Mouse (Mus musculus) neural tube, embryonic 10.5 days (tissue): Measurements from ENCODE around the gene Rhbdd1.

Source experiments
- DNase-seq: peaks from one replicate; pipeline ENCODE4 v3.0.0-alpha.2; 2017; ENCODE audit warnings: low spot score; ENCODE audit errors: extremely low spot score

The Rhbdd1 gene

DNA sequence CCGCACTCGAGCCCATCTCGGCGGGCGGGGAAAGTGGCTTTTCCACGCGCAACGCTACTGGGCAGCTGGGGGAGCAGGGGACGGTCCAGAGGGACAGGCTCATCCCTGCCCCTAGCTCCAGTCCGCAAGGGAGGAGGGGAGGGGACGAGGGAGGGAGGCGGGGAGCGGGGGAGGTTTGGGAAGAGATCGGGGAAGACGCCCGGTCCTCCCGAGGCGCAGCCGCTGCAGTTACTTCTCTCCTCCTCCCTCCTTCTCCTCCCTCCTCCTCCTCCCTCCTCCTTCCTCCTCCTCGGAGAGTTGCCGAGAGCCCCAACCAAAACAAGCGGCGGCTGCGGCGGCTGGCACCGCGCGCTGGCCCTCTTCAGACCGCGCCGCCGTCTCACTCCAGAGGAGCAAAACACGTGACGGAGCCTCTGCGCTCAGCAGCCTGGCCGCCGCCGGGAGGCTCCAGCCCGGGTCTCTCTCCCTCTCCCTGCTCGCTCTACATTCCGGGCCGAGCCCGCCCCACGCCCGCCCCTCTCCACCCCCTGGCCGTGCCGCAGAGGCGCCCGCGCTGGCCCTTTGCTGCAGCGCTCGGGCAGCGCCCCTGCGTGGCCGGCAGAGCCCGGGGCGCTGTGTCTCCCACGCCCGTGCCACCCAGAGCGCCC is 25.0 kb upstream of the Rhbdd1 start, which contains the start of gene Irs1:
Gene Irs1 (minus strand): TSS at position 266 of the 647 bp plus-strand sequence.
- peak; percentile 91 for DNase-seq

DNA sequence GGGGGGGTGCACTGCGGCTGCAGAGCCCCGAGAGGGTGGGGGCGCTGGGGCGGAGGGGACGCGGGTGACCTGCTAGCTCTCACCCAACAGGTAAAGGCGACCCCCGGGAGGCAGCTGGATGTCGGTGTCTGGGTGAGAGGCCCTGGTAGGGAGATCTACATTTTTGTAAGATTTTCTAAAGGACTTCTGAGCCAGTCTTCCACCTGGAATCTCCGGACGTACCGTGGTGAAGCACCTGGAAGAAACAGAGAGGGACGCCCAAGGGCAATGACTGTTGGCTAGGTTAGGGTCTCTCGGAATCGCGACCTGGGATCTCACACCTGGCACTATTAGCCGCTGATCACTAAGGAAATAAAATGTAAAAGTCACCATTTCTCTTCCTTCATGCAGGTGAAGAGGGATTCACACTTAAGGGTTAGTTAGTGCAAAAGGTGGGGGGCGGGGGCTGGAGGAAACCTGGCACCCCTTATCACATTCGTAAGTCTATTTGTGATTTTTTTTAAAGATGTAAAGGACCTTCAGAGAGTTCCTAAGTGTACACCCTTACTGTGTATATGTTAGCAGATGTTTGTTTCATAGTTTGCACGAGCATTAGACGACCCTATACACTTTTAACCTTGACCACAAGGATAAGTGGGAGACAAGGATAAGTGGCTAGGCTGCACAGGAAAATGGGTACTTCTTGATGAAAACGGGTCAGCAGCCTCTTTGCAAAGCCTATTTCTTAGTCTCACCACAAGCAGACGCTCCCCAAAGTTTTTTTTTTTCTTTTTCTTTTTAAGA is 24.1 kb upstream of the Rhbdd1 start:
- no peak for DNase-seq

DNA sequence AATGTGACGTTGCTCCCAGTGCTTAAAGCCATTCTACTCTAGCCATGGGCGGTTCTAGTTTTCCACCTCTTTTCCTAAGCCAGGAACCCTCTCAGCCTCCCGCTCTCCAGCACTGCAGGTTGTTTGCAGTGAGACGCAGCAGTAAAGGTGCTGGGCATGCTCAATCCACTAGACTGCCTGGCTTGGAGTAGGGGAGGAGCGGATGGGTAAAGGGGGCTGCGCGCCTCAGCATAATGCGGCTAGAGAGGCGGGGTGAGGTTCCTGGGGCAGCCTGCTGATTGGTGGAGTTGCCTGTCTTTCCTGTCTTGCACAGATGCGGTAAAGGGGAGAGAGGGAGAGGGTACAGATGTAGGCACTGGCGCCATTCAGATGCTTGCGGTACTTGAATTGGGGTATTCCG is 23.5 kb upstream of the Rhbdd1 start:
- DNase-seq = peak; percentile 81

DNA sequence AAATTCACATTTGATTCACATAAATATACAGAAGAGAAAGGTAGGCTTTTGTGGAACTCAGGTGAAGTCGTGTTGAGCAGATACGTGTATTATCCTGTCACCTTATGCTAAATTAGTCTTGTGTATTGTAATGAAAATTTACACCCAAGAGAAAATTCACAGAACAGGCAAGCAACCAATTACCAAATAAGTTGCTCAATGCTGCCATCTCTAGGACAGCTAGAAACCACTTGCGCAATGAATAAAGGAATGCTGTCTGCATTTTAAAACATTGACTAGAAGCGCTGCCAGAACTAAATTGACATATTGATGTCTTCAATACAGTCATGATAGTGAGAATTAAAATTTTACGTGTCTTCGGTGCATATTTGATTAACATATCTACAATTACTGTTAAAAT is 22.1 kb upstream of the Rhbdd1 start:
- DNase-seq = no peak

DNA sequence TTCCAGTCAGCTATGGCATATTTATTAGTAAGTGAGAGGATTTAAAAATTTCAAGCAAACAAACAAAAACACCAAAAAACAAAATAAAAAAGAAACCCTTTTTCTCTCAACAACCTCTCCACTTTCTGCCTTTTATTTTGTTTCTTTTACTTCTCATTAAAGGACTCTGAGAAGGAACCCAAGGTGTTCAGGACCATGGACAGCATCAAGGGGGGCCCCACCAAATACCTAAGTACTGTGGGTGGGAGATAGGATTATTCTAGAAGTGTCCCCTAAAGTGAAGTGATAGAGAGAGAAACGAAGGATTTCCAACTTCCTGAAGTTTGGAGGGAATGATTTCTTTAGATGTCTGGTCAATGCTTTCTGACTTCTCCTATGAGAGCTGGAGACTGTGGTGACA is 17.7 kb upstream of the Rhbdd1 start:
- no peak for DNase-seq

DNA sequence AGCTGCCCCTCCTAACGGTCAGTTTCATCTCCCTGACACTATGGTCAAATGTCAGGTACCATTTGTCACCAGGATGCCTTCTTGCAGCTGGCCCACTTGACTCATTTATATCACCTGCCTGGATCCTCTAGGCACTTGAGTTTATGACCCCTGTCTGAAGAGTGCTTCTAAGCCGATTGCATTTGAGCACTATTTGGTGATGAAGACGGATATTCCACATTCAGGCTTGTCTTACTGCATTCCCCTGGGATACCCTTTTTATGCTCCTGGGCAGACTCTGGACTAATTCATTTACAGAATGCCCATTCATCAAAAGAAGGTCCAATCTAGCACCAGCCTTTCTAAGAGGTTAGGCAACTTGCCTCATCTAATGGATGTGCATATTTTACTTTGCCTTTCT is 11.8 kb upstream of the Rhbdd1 start:
- no peak for DNase-seq

DNA sequence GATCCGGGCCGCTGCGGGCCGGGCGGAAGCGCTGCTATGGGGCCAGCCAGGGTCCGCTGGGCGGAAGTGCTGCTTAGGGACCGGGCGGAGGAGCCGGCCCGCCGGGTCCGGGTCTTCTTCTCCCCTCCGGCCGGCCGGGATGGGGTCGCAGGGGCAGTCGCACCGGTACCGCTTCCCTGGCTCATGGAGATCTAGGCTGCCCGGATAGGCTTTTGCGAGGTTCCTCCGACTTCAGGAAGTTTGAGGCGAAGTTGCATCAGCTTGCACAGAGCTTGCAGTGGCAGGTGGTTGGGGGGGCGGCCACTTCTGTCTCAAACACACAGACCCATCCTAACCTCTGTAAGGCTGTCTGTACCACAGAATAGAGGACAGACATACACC is 484 bp downstream of the Rhbdd1 start:
- no peak for DNase-seq

DNA sequence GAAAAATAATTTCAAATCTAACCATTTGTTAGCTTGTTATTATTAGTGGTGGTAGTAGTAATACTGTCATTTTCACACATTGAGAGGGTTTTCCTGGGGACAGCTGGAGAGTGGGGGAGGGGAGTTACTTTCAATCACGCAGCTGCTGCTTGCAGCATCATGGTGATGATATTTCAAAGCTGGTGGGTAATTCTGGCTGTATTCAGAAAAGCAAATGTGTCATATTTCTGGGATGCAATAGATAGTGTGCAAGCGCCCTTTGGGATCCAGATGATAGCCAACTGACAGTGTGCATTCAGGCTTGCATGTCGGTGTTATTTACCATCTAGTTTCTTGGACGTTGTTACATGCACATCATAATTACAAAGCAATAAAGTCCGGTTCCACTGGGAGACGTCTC is 4.2 kb downstream of the Rhbdd1 start:
- DNase-seq = peak; percentile 22

DNA sequence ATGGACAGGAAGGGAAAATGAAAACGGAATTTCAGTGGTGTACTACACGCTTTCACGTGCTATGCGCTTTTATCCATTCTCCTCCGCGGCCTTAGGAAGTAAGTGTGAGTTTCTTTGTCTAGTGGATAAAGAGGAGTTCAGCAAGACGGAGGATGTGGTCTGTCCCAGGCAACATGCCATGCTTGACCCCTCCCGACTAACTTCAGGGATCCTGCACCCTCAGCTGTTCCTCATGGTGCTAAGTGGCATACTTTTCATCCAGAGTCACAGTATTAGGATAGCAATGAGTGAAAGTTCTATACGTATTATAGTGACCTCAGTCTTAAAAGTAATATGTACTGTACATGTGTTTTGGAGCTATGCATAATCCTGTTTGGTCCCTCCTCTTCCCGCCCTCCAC is 4.6 kb downstream of the Rhbdd1 start:
- no peak for DNase-seq

DNA sequence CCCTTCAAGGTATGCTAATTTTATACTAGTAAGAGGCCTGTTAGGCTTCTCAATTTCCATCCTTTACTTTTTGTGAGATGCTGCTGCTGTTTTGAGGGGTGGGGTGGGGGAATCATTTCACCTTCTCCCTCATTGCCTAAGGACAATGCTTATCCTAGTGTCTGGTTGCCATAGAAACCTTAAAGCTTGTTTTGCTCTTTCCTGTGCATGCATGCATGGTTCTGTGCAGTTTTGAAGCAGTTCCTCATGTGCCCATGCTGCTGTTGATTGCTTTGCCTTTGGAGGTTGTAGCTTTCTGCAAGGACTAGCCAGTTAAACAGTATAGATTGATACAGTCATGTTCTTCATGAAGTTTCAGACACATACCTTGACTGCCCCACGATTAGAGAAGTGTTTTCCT is 5.2 kb downstream of the Rhbdd1 start:
- no peak for DNase-seq

DNA sequence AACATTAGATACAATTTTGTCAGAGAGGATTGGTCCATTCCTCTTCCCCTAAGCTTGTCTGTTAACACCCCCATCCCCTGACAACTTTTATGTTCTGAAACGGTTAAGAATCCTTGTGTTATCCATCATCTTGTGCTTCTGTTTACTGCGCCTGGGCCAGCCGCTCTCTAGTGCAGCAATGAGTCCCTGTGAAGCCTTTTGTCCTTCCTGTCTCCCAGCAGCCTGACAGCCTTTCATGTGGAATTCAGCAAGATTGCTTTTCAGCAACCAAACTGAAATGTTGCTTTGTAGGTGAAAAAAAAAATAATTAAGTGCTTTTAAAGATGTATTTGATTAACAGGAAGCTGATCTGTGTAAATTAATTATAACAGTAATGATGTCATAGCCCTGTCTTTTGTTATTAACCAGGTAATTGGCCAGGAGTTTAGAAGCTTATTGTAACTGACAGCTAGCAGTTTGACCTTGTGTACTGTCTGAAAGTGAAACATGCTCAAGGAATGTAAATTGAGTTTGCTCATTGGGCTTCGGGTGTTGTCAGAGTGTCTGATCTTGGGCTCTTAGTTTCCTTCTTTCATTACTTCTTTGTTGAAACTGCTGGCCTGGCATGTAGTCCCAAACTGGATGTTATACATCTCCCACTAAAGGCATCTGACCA is 8.0 kb downstream of the Rhbdd1 start:
- no peak for DNase-seq

DNA sequence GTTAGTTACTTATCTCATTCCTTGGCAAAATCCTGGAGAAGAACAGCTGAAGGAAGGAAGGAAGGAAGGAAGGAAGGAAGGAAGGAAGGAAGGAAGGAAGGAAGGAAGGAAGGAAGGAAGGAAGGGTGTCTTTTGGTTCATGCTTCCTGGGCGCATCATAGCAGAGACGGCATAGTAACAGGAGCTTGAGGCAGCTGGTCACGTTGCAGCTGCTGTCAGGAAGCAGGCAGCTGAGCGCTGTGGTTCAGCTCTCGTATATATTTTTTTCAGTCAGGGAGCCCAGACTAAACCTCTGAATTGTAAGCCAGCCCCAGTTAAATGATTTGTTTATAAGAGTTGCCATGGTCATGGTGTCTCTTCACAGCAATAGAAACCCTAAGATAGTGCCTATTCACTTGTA is 9.9 kb downstream of the Rhbdd1 start:
- no peak for DNase-seq

DNA sequence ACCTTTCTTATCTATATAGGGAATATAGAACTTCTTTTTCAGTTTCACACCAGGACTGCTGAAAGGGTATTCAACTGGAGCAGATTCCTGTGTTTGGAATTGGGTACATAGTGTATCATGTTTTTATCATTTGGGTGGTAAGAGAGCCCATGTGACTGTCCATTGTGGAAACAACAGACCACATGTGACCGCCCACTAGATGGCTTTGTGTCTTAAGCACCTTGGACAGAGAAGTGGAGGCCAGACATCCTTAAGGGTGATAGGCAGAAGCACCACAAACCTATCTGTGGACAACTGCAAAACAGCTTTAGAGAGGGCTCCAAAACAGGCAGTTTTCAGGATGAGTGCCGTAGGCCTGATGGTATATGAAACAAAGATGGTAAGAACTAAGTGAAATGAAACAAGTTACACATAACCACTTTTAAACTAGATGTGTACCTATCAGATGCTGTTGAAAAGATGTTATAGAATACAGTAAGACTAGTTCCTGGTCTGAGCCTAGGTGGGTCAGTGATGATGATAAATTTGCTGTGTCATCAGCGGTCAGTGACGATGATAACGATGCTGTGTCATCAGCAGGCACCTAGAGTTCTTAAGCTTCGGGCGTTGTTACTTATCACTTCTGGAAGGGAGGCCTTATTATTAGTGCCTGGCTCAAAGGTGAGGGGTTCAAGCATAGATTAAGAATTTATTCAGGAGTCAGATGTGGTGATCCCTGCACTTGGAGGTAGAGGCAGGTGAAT is 12.0 kb downstream of the Rhbdd1 start:
- DNase-seq = no peak

DNA sequence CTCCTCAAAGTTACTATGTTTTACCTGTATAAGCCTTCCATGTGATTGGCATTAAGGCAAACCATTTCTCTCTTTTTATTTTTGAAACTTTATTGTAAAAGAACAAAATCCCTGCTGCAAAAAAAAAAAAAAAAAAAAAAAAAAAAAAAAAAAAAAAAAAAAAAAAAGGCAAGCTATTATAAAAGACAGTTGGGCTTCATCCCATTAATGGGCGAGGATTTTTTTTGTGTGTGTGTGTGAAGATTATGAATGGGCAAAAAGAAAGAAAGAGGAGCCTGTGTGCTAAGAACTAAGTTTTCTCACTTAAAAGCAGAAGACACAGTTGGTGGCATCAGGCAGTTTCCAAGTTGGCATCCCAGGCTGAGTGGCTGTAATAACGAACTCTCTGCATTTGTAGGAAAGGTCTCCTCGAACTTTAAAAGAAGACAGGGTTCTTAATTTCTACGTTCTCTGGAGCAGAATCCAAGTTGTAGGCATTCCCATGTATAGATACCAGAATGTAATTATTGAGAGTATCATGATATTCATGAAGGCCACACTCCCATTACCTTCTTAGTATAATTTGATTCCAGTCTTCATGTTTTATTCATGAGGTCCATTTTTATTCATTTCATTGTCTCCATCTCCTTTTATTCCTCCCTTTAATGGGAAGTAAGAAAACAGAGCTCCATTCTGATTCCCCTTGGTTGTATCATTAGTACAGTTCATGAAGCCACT is 13.1 kb downstream of the Rhbdd1 start:
- no peak for DNase-seq

DNA sequence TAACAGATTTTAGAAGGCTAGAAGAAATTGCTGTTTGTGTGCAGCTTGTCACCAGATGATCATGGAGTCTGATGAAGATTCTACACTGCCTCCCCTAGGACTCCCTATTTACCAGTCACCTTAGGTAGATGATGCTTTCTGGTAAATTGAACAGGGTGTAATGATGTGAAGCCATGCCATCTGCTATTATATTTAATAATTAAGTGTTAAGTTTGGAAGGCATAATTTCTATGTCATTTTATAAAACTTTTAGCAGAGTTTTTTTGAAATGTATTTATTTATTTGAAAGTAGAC is 13.6 kb downstream of the Rhbdd1 start:
- no peak for DNase-seq

DNA sequence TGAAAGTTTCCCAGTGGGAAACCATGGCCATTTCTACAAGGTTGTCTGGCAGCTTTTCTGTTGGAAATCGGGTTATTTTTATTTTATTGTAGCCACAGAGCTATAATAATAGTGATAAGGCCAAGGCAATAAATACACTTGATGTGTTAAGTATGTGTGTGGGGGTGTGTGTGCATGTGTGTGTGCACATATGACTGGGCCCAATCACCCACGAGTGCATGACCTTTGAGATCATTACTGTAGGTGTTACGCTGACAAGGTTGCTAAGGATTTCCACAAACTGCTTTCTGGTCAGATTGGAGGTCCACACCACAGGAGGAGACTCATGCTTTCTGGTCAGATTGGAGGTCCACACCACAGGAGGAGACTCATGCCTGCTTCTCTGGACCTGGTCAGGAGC is 18.3 kb downstream of the Rhbdd1 start:
- no peak for DNase-seq

DNA sequence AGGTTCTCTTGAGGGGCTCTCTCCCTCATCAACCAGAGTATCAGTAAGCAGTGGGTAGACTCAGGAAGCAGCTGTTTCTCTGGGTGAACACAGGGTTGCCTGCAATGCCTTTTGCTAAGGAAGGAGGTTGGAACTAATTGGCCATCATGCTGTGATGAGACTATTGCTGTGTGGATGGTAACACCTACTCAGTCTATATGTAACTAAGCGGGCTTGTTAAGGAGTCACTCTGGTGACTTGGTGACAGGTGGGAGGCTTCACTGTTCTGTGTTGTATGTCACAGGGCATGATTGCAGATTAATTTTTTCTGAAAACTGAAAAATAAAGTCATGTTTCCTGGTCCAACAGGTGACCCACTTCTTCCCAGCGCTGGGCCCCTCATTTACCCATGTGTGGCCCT is 36.8 kb downstream of the Rhbdd1 start:
- DNase-seq = no peak

DNA sequence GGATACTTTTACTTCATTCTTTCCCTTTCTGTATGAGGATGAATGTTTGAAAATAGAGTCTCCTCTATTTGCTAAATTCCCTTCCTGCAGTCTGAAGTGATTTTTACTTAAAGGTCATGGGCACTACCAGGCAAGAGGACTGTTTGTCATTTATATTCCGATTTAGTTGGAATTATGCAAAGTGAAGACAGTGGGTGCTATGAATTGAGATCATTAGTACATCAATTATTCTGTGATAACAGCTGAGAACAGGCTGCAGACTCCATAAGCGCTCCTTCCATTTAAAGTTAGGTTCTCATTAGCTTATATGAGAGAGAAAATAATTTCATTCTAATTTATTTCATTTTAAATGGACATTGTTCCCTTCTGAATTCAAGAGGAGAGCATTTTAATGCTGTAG is 37.5 kb downstream of the Rhbdd1 start:
- DNase-seq = no peak

DNA sequence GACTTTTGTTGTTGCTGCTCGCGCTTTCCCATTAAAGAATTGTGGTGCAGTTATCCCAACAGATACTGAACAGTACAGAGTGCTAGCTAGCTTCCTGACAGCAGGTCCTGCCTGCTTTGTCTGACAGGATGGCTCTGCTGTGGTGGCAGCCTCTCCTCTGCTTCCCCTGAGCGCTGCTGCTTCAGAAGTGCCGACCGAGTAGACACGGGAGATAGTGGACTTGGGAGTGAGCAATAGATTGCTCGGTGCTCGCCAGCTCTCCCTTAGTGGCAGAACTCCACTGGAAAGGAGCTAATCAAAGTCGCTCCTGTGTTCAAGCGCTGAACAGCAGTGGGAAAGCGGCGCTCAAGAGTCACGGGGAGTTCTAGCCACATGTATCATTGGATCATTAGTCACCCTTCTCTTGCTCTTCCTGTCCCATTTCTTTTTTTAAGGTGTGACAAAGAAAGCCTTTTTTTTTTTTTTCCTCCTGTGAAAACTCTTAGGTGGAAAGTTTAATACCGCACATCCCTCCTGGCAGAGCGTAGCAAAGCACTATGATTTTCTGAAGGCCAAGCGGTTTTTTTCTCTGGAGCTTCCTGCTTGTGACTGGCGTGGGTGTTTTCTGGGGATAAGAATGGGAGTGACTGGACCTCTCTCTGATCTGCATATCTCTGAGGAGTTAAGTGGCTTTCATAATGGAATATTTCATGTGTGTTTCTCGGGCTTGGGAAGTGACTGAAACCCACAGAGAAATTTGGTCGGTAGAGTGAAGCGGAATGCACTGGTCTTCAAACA is 42.8 kb downstream of the Rhbdd1 start:
- DNase-seq = peak; percentile 21

DNA sequence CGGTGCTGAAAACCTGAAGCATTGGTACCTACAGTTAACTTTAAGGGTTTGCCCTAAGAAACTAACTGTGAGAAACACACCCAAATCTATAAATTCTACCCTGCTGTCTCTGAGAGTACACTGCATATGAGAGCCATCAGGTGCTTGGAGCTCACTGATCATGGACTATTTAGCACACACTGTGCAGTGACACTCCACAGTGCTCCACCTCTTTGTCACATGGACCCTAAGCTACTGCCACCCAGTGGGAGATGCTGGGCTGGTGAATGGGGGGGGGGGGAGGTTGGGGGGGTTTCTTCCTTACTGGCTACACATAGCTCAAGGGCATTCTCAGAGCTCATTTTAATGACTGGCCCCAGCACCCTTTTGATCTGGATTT is 43.4 kb downstream of the Rhbdd1 start:
- DNase-seq = no peak

DNA sequence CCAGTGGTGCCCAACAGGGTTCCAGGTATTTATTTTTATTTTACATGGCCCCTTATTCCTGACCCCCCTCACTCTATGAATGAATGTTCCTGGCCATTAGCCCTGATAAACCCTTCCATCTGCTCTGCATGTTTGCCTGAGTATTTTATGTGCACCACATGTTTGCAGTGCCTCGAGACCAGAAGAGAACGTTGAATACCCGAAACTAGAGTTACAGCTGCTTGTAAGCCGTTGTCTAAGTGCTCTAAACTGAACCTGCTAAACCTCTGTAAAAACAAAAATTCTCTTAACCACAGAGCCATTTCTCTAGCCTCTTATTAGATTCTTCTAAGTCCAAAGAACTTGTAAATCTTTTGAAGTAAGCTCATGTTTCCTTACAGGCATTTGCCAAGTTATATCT is 45.0 kb downstream of the Rhbdd1 start:
- DNase-seq = no peak
